Mouse (Mus musculus) ES-E14 (cell line): ENCODE measurements around the gene Zfp286.

ENCODE experiments used
- CHD2 ChIP-seq: IDR thresholded peaks from 2 replicates; pipeline ENCODE4 v1.6.1; 2014; ENCODE audit warnings: mild to moderate bottlenecking, low read depth, low read length, inconsistent platforms
- HCFC1 ChIP-seq: IDR thresholded peaks from 2 replicates; pipeline ENCODE4 v1.6.1; 2012; ENCODE audit warnings: low read length, inconsistent platforms, borderline replicate concordance; ENCODE audit not compliant: insufficient read depth
- MAFK ChIP-seq: IDR thresholded peaks from 2 replicates; pipeline ENCODE4 v1.6.1; 2014; ENCODE audit warnings: mild to moderate bottlenecking, low read depth, low read length, inconsistent platforms; ENCODE audit not compliant: insufficient read depth
- ZC3H11A ChIP-seq: IDR thresholded peaks from 2 replicates; pipeline ENCODE4 v1.6.1; 2012; ENCODE audit warnings: low read depth, mild to moderate bottlenecking, inconsistent platforms, low read length, borderline replicate concordance

DNA sequence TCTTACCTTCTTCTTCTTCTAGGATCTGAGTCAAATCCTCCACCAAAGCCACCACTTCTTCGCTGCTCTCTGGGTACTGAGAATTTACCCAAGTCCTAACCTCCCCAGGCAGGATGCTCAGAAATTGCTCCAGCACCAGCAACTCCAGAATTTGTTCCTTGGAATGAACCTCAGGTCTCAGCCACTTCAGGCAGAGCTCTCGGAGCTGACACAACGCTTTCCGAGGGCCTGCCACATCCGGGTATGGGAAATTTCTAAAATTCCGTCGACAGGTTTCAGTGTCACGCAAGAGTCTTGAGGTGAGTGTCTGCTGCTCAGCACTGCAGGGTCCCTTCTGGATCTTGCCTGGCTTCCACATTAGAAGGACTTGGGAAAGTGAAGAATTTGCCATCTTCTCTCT is 61.0 kb downstream of the Zfp286 start:
- TF ChIP-seq ZC3H11A, result no peak
- TF ChIP-seq HCFC1, result no peak
- no peak for TF ChIP-seq CHD2
- no peak for TF ChIP-seq MAFK
